Mouse (Mus musculus) small intestine, adult 2 months (tissue): ENCODE measurements around the gene Gm20388.

Source experiments
- CTCF ChIP-seq: fragments of 200-500 bp; IDR thresholded peaks from 2 replicates; pipeline ENCODE4 v1.5.1; 2012; ENCODE audit warnings: low read depth, mild to moderate bottlenecking, control low read depth, inconsistent platforms, low read length, moderate library complexity, mixed read lengths; ENCODE audit not compliant: insufficient replicate concordance, insufficient read length; ENCODE audit errors: extremely low read depth
- POLR2A ChIP-seq: fragments of 200-500 bp; IDR thresholded peaks from 2 replicates; pipeline ENCODE4 v1.6.1; 2012; ENCODE audit warnings: low read depth, mild to moderate bottlenecking, control low read depth, inconsistent platforms, low read length, moderate library complexity

DNA sequence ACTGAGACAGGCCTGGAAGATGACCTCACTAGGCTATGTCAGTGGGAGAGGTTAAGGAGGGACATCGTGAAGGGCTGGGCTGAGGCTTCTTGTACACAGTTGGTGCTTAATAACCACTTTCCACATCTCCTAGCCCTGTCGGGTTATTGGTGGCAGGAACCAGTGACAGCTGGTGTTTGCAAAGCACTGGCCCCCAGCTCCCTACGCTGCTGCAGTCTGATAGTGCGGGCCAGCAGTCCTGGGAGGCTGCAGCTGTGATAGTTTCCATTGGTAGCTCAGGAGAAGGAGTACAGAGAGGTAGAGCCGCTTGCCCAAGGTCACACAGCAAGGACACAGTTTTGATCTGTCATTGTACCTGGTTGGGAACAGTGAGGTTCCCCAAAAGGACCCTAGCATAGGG is 2391.2 kb downstream of the Gm20388 start:
- no peak for TF ChIP-seq POLR2A
- no peak for TF ChIP-seq CTCF
